Mouse (Mus musculus) cortical plate, adult 2 months (tissue): ENCODE measurements around the gene Bsg.

Experiments used
- CTCF ChIP-seq: fragments of 200-500 bp; IDR thresholded peaks from 2 replicates; pipeline ENCODE4 v1.5.1; 2011; ENCODE audit warnings: mild to moderate bottlenecking, control low read depth, low read length; ENCODE audit not compliant: insufficient read depth; ENCODE audit errors: extremely low read depth
- POLR2A ChIP-seq: fragments of 200-500 bp; IDR thresholded peaks from 2 replicates; pipeline ENCODE4 v1.6.1; 2011; ENCODE audit warnings: mild to moderate bottlenecking, low read length, control low read depth; ENCODE audit not compliant: insufficient read depth; ENCODE audit errors: extremely low read depth

DNA sequence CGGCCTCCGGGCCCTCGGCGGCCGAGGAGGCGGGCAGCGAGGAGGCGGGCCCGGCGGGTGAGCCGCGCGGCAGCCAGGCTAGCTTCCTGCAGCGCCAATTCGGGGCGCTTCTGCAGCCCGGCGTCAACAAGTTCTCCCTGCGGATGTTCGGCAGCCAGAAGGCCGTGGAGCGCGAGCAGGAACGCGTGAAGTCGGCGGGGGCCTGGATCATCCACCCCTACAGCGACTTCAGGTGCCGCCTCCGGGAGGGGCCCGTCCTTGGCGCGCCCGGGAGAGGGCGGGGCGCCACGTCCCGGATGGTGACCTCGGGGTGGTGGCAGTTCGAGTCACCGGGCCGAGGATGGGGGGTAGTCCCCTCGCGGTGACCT, 12.7 kb downstream of the Bsg start:
- TF ChIP-seq CTCF (no peak), POLR2A (no peak)
